Mouse (Mus musculus): ENCODE measurements at regions not wholly inside any gene's neighbourhood (a gene's known extent, or its start where the extent isn't known, plus 50 kb on each side); places are given as distances from the start of the nearest gene placed in this dataset.

DNA sequence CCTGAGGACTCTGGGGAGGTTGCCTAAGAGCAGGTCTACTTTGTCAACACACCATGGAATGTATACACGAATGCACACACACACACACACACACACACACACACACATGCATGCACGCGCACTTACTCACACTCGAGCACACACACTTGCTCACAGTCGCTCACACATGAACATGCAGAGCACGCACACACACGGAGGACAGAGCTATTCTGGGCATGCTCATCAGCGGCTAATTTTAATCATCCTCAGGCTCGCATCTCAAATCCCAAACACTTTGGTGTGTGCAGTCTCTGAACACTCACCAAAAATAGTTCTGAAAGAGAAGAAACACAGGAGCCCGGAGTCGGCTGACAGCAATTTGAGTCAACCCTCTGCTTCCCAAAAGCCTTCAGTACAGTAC lies 122.0 kb downstream of the 2410131K14Rik start:
- TF ChIP-seq CTCF (IDR thresholded peaks at IDR 0.05; ENCODE audit: control insufficient read depth, insufficient read depth, low read length) (no peak), POLR2A (IDR thresholded peaks at IDR 0.05; ENCODE audit: borderline replicate concordance, control insufficient read depth, low read depth, low read length) (no peak)

All from bone marrow, adult 2 months (tissue).